Mouse (Mus musculus) embryo, embryonic 10.5 days (tissue): ENCODE results near the gene Rad54l2.

Experiments
- DNase-seq: peaks from one replicate; pipeline ENCODE4 v3.0.0-alpha.2; 2015; ENCODE audit warnings: low spot score

Gene Rad54l2

GRCm38 (mm10) chr9:106675965-106676364, 113.0 kb downstream of the Rad54l2 start:
- DNase-seq: no peak

GRCm38 (mm10) chr9:106675480-106675879, 113.5 kb downstream of the Rad54l2 start:
- peak; percentile 88 for DNase-seq

GRCm38 (mm10) chr9:106673860-106674259, 115.1 kb downstream of the Rad54l2 start:
- no peak for DNase-seq

- DNase-seq: no peak
Observed at GRCm38 (mm10) chr9:106664856-106665255, 124.1 kb downstream of the Rad54l2 start.

GRCm38 (mm10) chr9:106664433-106664832, 124.6 kb downstream of the Rad54l2 start:
- no peak for DNase-seq

GRCm38 (mm10) chr9:106663200-106663599, 125.8 kb downstream of the Rad54l2 start:
- DNase-seq: no peak

- no peak for DNase-seq
Observed at GRCm38 (mm10) chr9:106659935-106660334, 129.1 kb downstream of the Rad54l2 start.

- peak; percentile 60 for DNase-seq
Observed at GRCm38 (mm10) chr9:106659441-106659840, 129.6 kb downstream of the Rad54l2 start.

GRCm38 (mm10) chr9:106657592-106657991, 131.4 kb downstream of the Rad54l2 start:
- DNase-seq: no peak

GRCm38 (mm10) chr9:106656820-106657219, 132.2 kb downstream of the Rad54l2 start:
- no peak for DNase-seq

GRCm38 (mm10) chr9:106655884-106656720, 132.9 kb downstream of the Rad54l2 start, which contains the start of gene Grm2:
Gene Grm2, minus strand, starts transcription at chr9:106656082.
- DNase-seq: peak; percentile 81

GRCm38 (mm10) chr9:106652720-106653119, 136.3 kb downstream of the Rad54l2 start:
- DNase-seq: peak; percentile 22

- DNase-seq: no peak
Observed at GRCm38 (mm10) chr9:106647226-106647625, 141.8 kb downstream of the Rad54l2 start.

- DNase-seq: no peak
Observed at GRCm38 (mm10) chr9:106645684-106646271, 143.2 kb downstream of the Rad54l2 start.

GRCm38 (mm10) chr9:106643787-106644186, 145.2 kb downstream of the Rad54l2 start:
- peak; percentile 21 for DNase-seq

GRCm38 (mm10) chr9:106643128-106643527, 145.9 kb downstream of the Rad54l2 start:
- DNase-seq: peak; percentile 85

GRCm38 (mm10) chr9:106641346-106641745, 147.6 kb downstream of the Rad54l2 start:
- no peak for DNase-seq

- no peak for DNase-seq
Observed at GRCm38 (mm10) chr9:106638154-106638553, 150.8 kb downstream of the Rad54l2 start.
